In genomic region chr7:144628334-144628915, GRCm38 (mm10) we compare ENCODE assay signal across 10 mouse cellular contexts. TPM values are rescaled to one million over a fixed set of nuclear protein-coding genes. Genes with fewer than 3 reads are reported as not detected.
DNase-seq lines count a peak whose midpoint lies in the region; ATAC-seq and TF ChIP-seq lines count a peak whose summit lies in the region.
"Had no signal": no experiment of that assay in that cellular context is flagged by ENCODE, and none has a peak within 500 bp of the region (broad histone marks: within the 10 kb centered on the region; RNA-seq: fewer than 3 reads in every experiment).

No protein-coding gene starts in this region.

- peaks cover 15% of the 10 kb centered on the region; the same call in 1 of the 2 replicates for H3K36me3 ChIP-seq in lung, embryonic 14.5 days (ENCODE audit: insufficient read depth)
- H3K36me3 ChIP-seq in hindbrain, embryonic 10.5 days: peaks cover 19% of the 10 kb centered on the region
- H3K36me3 ChIP-seq in neural tube, embryonic 11.5 days (ENCODE audit: control insufficient read depth, insufficient read depth, low read length): no peaks in the 10 kb centered on the region

- peaks cover 6% of the 10 kb centered on the region; the same call in 1 of the 2 replicates for H3K4me1 ChIP-seq in lung, embryonic 14.5 days (ENCODE audit: insufficient read depth)
- H3K4me1 ChIP-seq in hindbrain, embryonic 10.5 days (replicated peaks): peaks cover 65% of the 10 kb centered on the region
- H3K4me1 ChIP-seq in neural tube, embryonic 11.5 days (ENCODE audit: control insufficient read depth, insufficient read depth, low read length): peaks cover 18% of the 10 kb centered on the region

- no peaks in the 10 kb centered on the region for H3K27me3 ChIP-seq in lung, embryonic 14.5 days (ENCODE audit: insufficient read depth, low read length)
- H3K27me3 ChIP-seq in hindbrain, embryonic 10.5 days (ENCODE audit: insufficient read depth, poor library complexity, severe bottlenecking): peaks cover 73% of the 10 kb centered on the region
- no peaks in the 10 kb centered on the region for H3K27me3 ChIP-seq in neural tube, embryonic 11.5 days (ENCODE audit: control insufficient read depth, insufficient read depth, low read length)

- H3K9ac ChIP-seq in lung, embryonic 14.5 days: no peak overlapping the region
- peak overlapping the region; percentile 20; the same call in 1 of the 2 replicates for H3K9ac ChIP-seq in neural tube, embryonic 11.5 days (ENCODE audit: low read length)

- H3K9me3 ChIP-seq in lung, embryonic 14.5 days (ENCODE audit: low read depth, low read length): no peaks in the 10 kb centered on the region
- no peaks in the 10 kb centered on the region for H3K9me3 ChIP-seq in hindbrain, embryonic 10.5 days
- H3K9me3 ChIP-seq in neural tube, embryonic 11.5 days (ENCODE audit: control insufficient read depth, low read length): no peaks in the 10 kb centered on the region

- peak; percentile 28; the same call in 1 of the 2 replicates for ATAC-seq in lung, embryonic 14.5 days (ENCODE audit: insufficient read depth)
- ATAC-seq in neural tube, embryonic 11.5 days (ENCODE audit: insufficient read depth, low FRiP score, low TSS enrichment): peak; percentile 83

- H3K4me3 ChIP-seq in lung, embryonic 14.5 days (ENCODE audit: low read depth, low read length): no peak overlapping the region
- peak overlapping the region; percentile 20; the same call in 1 of the 2 replicates for H3K4me3 ChIP-seq in hindbrain, embryonic 10.5 days
- H3K4me3 ChIP-seq in neural tube, embryonic 11.5 days (ENCODE audit: low read depth, low read length): no peak overlapping the region

- WGBS in lung, embryonic 14.5 days: 18% methylated on average over 3 of the region's 3 CpGs
- WGBS in hindbrain, embryonic 10.5 days: 8% methylated on average over 3 of the region's 3 CpGs
- WGBS in neural tube, embryonic 11.5 days: 17% methylated on average over 3 of the region's 3 CpGs

- no peak overlapping the region for H3K4me2 ChIP-seq in lung, embryonic 14.5 days
- H3K4me2 ChIP-seq in neural tube, embryonic 11.5 days (ENCODE audit: low read depth): no peak overlapping the region

- no peak for TF ChIP-seq CTCF in lung, embryonic 14.5 days (IDR thresholded peaks at IDR 0.05; ENCODE audit: low read depth)

- peak; percentile 71 for DNase-seq in lung, embryonic 14.5 days
- no peak for DNase-seq in lung, postnatal 10 days
- DNase-seq in embryo, embryonic 10 days (ENCODE audit: low spot score): peak; percentile 85
- peak; percentile 83 for DNase-seq in hindbrain, embryonic 10.5 days (ENCODE audit: low spot score)
- DNase-seq in neural tube, embryonic 11.5 days (ENCODE audit: low spot score): peak; percentile 78
- DNase-seq in left cerebral cortex, postnatal 25 days (ENCODE audit: low spot score in 2 of 2): no peak
- DNase-seq in spleen, postnatal 10 days (ENCODE audit: low spot score in 2 of 2): no peak
- no peak for DNase-seq in kidney, postnatal 10 days
- DNase-seq: kidney, adult 11 months; liver had no signal

- intact Hi-C loops in left cerebral cortex, postnatal 25 days (cut with DNase I): no loop called here

- H3K27ac ChIP-seq in lung, embryonic 14.5 days (ENCODE audit: low read depth): peak overlapping the region; percentile 80
- H3K27ac ChIP-seq in hindbrain, embryonic 10.5 days: peak overlapping the region; percentile 90
- peak overlapping the region; percentile 54 for H3K27ac ChIP-seq in neural tube, embryonic 11.5 days (ENCODE audit: low read depth, low read length)

RNA-seq across cellular contexts. Expression of gene Fadd, which starts 46.2 kb away (rescaled TPM):
- 12.8 and 13.4 TPM in 2 replicates for polyA plus RNA-seq in lung, embryonic 14.5 days (2014; fragmentation: Nextera tagmentation; extraction: Ambion mirVana)
- 10.1 TPM in 2 replicates for polyA plus RNA-seq in hindbrain, embryonic 10.5 days (2016; fragmentation: Nextera tagmentation; extraction: Ambion mirVana)
- 8.9 and 9.4 TPM in 2 replicates for polyA plus RNA-seq in neural tube, embryonic 11.5 days (2014; fragmentation: Nextera tagmentation; extraction: Ambion mirVana)
- 1 to 10 TPM; 2.1 to 2.2 TPM for total RNA-seq in left cerebral cortex, postnatal 25 days (2021)

Comparison
In these comparisons a context has a peak if more than half of its experiments do, and no peak if none do; other contexts are left out.
1. DNase-seq: peak in lung, embryonic 14.5 days (single experiment), embryo, embryonic 10 days (single experiment), hindbrain, embryonic 10.5 days (single experiment) and neural tube, embryonic 11.5 days (single experiment); none in lung, postnatal 10 days (single experiment), left cerebral cortex, postnatal 25 days (0 of 2), spleen, postnatal 10 days (0 of 2) and kidney, postnatal 10 days (single experiment).
2. Peak in every context shown above with its lines, with median percentiles within 50 percentile points of each other: H3K27ac ChIP-seq.